Mouse (Mus musculus): ENCODE measurements around the gene Lbp. TPM values are rescaled to one million over a fixed set of nuclear protein-coding genes. Genes with fewer than 3 reads are reported as not detected.

Lbp gene
- polyA plus RNA-seq, 1 experiment from 2014 or later, result 5.2 TPM

DNA sequence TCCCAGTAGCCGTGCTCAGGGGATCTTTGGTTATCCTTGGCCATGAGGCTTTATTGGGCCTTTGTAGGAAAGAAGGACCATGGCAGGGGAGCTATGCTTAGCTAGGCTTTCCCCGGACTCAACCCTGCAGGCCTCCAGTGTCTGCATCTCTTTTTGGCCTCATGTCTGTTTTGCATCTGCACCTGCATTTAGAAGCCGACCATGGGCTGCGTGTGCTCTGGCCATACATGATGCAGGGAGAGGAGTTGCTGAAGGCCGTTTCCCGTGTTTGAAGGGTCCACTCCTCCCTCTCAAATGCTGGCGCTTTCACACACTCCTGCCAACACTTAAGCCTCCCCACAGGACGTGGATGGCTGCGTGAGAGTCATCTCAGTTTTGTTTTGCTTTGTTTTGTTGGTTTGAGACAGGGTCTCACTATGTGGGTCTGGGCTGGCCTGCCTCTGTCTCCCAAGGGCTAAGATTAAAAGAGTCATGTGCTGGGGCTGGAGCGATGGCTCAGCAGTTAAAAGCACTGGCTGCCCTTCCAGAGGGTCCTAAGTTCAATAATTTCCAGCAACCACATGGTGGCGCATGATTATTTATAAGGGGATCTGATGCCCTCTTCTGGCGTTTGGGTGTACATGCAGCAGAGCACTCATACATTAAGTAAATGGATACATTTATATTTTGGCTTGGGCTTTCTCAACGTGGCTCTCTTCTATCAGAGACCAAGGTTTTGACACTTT is 73.2 kb downstream of the Lbp start:
- Histone ChIP-seq H3K4me1 (replicated peaks) (peaks cover 28% of the 10 kb centered on the region), H3K9me3 (no peaks in the 10 kb centered on the region), H3K4me3 (no peak overlapping the region), H3K36me3 (peaks cover 25% of the 10 kb centered on the region), H3K27ac (replicated peaks) (no peak overlapping the region), H3K9ac (peak overlapping the region; percentile 34; the same call in 1 of the 2 replicates), H3K27me3 (peaks cover 9% of the 10 kb centered on the region), H3K4me2 (peak overlapping the region; percentile 18; the same call in 1 of the 2 replicates)
- WGBS, result 47% methylated on average over 13 of the region's 13 CpGs
- no peak; the same call in 1 of the 2 replicates for ATAC-seq (ENCODE audit: low read depth)

Other genes starting within 250 kb of the Lbp start
- gene Tgm2, start 160.1 kb upstream of the Lbp start, polyA plus RNA-seq (2015; fragmentation: Nextera tagmentation; extraction: Ambion mirVana), result 11.0 and 12.0 TPM in 2 replicates
- gene D630003M21Rik, start 77.3 kb upstream of the Lbp start, polyA plus RNA-seq (2015; fragmentation: Nextera tagmentation; extraction: Ambion mirVana), result 2.6 and 3.0 TPM in 2 replicates
- gene Bpi, start 48.4 kb upstream of the Lbp start, polyA plus RNA-seq (2015; fragmentation: Nextera tagmentation; extraction: Ambion mirVana), result not detected in 2 replicates
- 532 and 687 TPM in 2 replicates for gene Snhg11, start 69.1 kb downstream of the Lbp start, polyA plus RNA-seq (2015; fragmentation: Nextera tagmentation; extraction: Ambion mirVana)
- 22.1 and 23.5 TPM in 2 replicates for gene Ralgapb, start 103.4 kb downstream of the Lbp start, polyA plus RNA-seq (2015; fragmentation: Nextera tagmentation; extraction: Ambion mirVana)
- not detected in 2 replicates for gene Adig, start 196.1 kb downstream of the Lbp start, polyA plus RNA-seq (2015; fragmentation: Nextera tagmentation; extraction: Ambion mirVana)
- gene Arhgap40, start 206.3 kb downstream of the Lbp start, polyA plus RNA-seq (2015; fragmentation: Nextera tagmentation; extraction: Ambion mirVana), result 0.92 and 1.4 TPM in 2 replicates